Mouse (Mus musculus) intestine, embryonic 14.5 days (tissue): Measurements from ENCODE around the gene Gjc1. TPM values are rescaled to one million over a fixed set of nuclear protein-coding genes. Genes with fewer than 3 reads are reported as not detected.
A peak's percentile ranks its signal among the peaks of the same experiment; 100 is the strongest.

Experiments
- ATAC-seq: fragments of 200-750 bp; cut with Nextera tagmentation; replicated peaks from 2 replicates; pipeline ENCODE4 v1.8.0; 2017; ENCODE audit warnings: low read depth, moderate number of reproducible peaks, moderate TSS enrichment, moderate library complexity; ENCODE audit not compliant: low FRiP score, low TSS enrichment
- DNase-seq: peaks from one replicate; pipeline ENCODE4 v3.0.0-alpha.2; 2018; ENCODE audit warnings: low spot score
- H3K27ac ChIP-seq: fragments of 300-500 bp; sonication (generic); 2 replicates; pipeline ENCODE4 v1.5.1; 2014; ENCODE audit warnings: low read depth, mild to moderate bottlenecking, control low read depth
- H3K27me3 ChIP-seq: fragments of 300-500 bp; sonication (generic); replicated peaks from 2 replicates; pipeline ENCODE4 v1.6.1; 2014; ENCODE audit warnings: low read length, control low read depth; ENCODE audit not compliant: control insufficient read depth, insufficient read depth
- H3K36me3 ChIP-seq: fragments of 300-500 bp; sonication (generic); 2 replicates; pipeline ENCODE4 v1.6.1; 2014; ENCODE audit warnings: low read length, control low read depth; ENCODE audit not compliant: control insufficient read depth, insufficient read depth
- H3K4me1 ChIP-seq: fragments of 300-500 bp; sonication (generic); replicated peaks from 2 replicates; pipeline ENCODE4 v1.6.1; 2014; ENCODE audit warnings: low read length, control low read depth, mixed read lengths; ENCODE audit not compliant: control insufficient read depth, insufficient read depth
- H3K4me2 ChIP-seq: fragments of 300-500 bp; sonication (generic); 2 replicates; pipeline ENCODE4 v1.6.1; 2014; ENCODE audit warnings: low read length
- H3K4me3 ChIP-seq: fragments of 300-500 bp; sonication (generic); 2 replicates; pipeline ENCODE4 v1.5.1; 2014; ENCODE audit warnings: low read depth, low read length, control low read depth, mixed read lengths
- H3K9ac ChIP-seq: fragments of 300-500 bp; sonication (generic); 2 replicates; pipeline ENCODE4 v1.6.1; 2014; ENCODE audit warnings: mild to moderate bottlenecking, low read length
- H3K9me3 ChIP-seq: fragments of 300-500 bp; sonication (generic); 2 replicates; pipeline ENCODE4 v1.6.1; 2016; ENCODE audit warnings: low read length, control low read depth; ENCODE audit not compliant: control insufficient read depth
- WGBS: fragments of 180-500 bp; shearing (Covaris S2); extraction: QIAGEN DNeasy Blood & Tissue Kit; methylation state at CpG from one replicate; pipeline ENCODE4 v1.1.7; 2014; 5-methylcytosine and 5-hydroxymethylcytosine counted together
- polyA plus RNA-seq: library from polyadenylated mRNA; unstranded; fragments of >200 nt; fragmentation: Nextera tagmentation; extraction: Ambion mirVana; gene quantifications from 2 replicates; pipeline ENCODE4 v1.2.1, GENCODE M21; 2014

Gjc1 gene
- polyA plus RNA-seq, 1 experiment from 2014 or later = 47.7 TPM

- WGBS = 81% methylated on average over 8 of the region's 8 CpGs
- Histone ChIP-seq H3K36me3 (0 out of 2 replicates have a peak, but pooled peaks cover 3% of the 10 kb centered on the region), H3K9ac (no peak overlapping the region), H3K27me3 (no peaks in the 10 kb centered on the region), H3K9me3 (no peaks in the 10 kb centered on the region), H3K4me1 (peaks cover 18% of the 10 kb centered on the region), H3K4me3 (no peak overlapping the region), H3K4me2 (no peak overlapping the region), H3K27ac (no peak overlapping the region)
- no peak for ATAC-seq
- no peak for DNase-seq
Observed at GRCm38 (mm10) chr11:102779081-102779638, 40.3 kb downstream of the Gjc1 start.

GRCm38 (mm10) chr11:102778597-102778996, 40.9 kb downstream of the Gjc1 start:
- peaks cover 18% of the 10 kb centered on the region for H3K4me1 ChIP-seq
- no peak overlapping the region for H3K4me3 ChIP-seq
- 0 out of 2 replicates have a peak, but pooled peaks cover 3% of the 10 kb centered on the region for H3K36me3 ChIP-seq
- no peaks in the 10 kb centered on the region for H3K9me3 ChIP-seq
- no peak for ATAC-seq
- 48% methylated on average over 5 of the region's 5 CpGs for WGBS
- H3K4me2 ChIP-seq = no peak overlapping the region
- H3K9ac ChIP-seq = no peak overlapping the region
- H3K27me3 ChIP-seq = no peaks in the 10 kb centered on the region
- H3K27ac ChIP-seq = no peak overlapping the region
- no peak for DNase-seq

- Histone ChIP-seq H3K27ac (peak overlapping the region; percentile 0; the same call in 1 of the 2 replicates), H3K9me3 (no peaks in the 10 kb centered on the region), H3K36me3 (0 out of 2 replicates have a peak, but pooled peaks cover 3% of the 10 kb centered on the region), H3K4me1 (peaks cover 18% of the 10 kb centered on the region), H3K27me3 (no peaks in the 10 kb centered on the region), H3K4me2 (0 out of 2 replicates have a peak overlapping the region, but pooled peaks have one; percentile 28), H3K4me3 (no peak overlapping the region), H3K9ac (peak overlapping the region; percentile 20; the same call in 1 of the 2 replicates)
- no peak for ATAC-seq
- DNase-seq = peak; percentile 62
- WGBS = 23% methylated on average over 14 of the region's 14 CpGs
Observed at GRCm38 (mm10) chr11:102778165-102778564, 41.3 kb downstream of the Gjc1 start.

- H3K4me2 ChIP-seq = peak overlapping the region; percentile 28
- peak overlapping the region; percentile 1; the same call in 1 of the 2 replicates for H3K4me3 ChIP-seq
- 0 out of 2 replicates have a peak overlapping the region, but pooled peaks have one; percentile 0 for H3K27ac ChIP-seq
- H3K27me3 ChIP-seq = no peaks in the 10 kb centered on the region
- 35% methylated on average over 21 of the region's 21 CpGs for WGBS
- H3K4me1 ChIP-seq = peaks cover 18% of the 10 kb centered on the region
- no peak for ATAC-seq
- H3K36me3 ChIP-seq = 0 out of 2 replicates have a peak, but pooled peaks cover 3% of the 10 kb centered on the region
- no peaks in the 10 kb centered on the region for H3K9me3 ChIP-seq
- H3K9ac ChIP-seq = peak overlapping the region; percentile 20; the same call in 1 of the 2 replicates
- peak; percentile 89 for DNase-seq
Observed at GRCm38 (mm10) chr11:102777598-102777997, 41.9 kb downstream of the Gjc1 start.

- H3K36me3 ChIP-seq = 0 out of 2 replicates have a peak, but pooled peaks cover 3% of the 10 kb centered on the region
- WGBS = under 1% methylated on average over 25 of the region's 25 CpGs
- H3K4me3 ChIP-seq = peak overlapping the region; percentile 52
- peak overlapping the region; percentile 58 for H3K9ac ChIP-seq
- H3K4me2 ChIP-seq = peak overlapping the region; percentile 74
- ATAC-seq = peak; percentile 87
- no peaks in the 10 kb centered on the region for H3K9me3 ChIP-seq
- peak overlapping the region; percentile 89 for H3K27ac ChIP-seq
- DNase-seq = peak; percentile 95
- peaks cover 33% of the 10 kb centered on the region for H3K4me1 ChIP-seq
- no peaks in the 10 kb centered on the region for H3K27me3 ChIP-seq
Observed at GRCm38 (mm10) chr11:102774621-102775141, 44.8 kb downstream of the Gjc1 start.

GRCm38 (mm10) chr11:102773713-102774611, 45.5 kb downstream of the Gjc1 start:
- under 1% methylated on average over 45 of the region's 46 CpGs for WGBS
- Histone ChIP-seq H3K9ac (peak overlapping the region; percentile 58), H3K36me3 (0 out of 2 replicates have a peak, but pooled peaks cover 3% of the 10 kb centered on the region), H3K27me3 (no peaks in the 10 kb centered on the region), H3K4me2 (peak overlapping the region; percentile 74), H3K27ac (peak overlapping the region; percentile 89), H3K4me3 (peak overlapping the region; percentile 52), H3K4me1 (peaks cover 38% of the 10 kb centered on the region), H3K9me3 (no peaks in the 10 kb centered on the region)
- peak; percentile 99 for DNase-seq
- ATAC-seq = peak; percentile 42

GRCm38 (mm10) chr11:102772771-102773700, 46.5 kb downstream of the Gjc1 start:
- DNase-seq (no peak), ATAC-seq (no peak)

More at GRCm38 (mm10) chr11:102772771-102773700, 46.5 kb downstream of the Gjc1 start:
- no peaks in the 10 kb centered on the region for H3K9me3 ChIP-seq
- H3K36me3 ChIP-seq = 0 out of 2 replicates have a peak, but pooled peaks cover 3% of the 10 kb centered on the region
- no peak overlapping the region for H3K4me3 ChIP-seq
- H3K4me2 ChIP-seq = no peak overlapping the region
- no peak overlapping the region for H3K27ac ChIP-seq
- no peaks in the 10 kb centered on the region for H3K27me3 ChIP-seq
- no peak overlapping the region for H3K9ac ChIP-seq
- 65% methylated on average over 18 of the region's 18 CpGs for WGBS
- H3K4me1 ChIP-seq = peaks cover 30% of the 10 kb centered on the region
